Mouse (Mus musculus): ENCODE measurements at regions not wholly inside any gene's neighbourhood (a gene's known extent, or its start where the extent isn't known, plus 50 kb on each side); places are given as distances from the start of the nearest gene placed in this dataset.

DNA sequence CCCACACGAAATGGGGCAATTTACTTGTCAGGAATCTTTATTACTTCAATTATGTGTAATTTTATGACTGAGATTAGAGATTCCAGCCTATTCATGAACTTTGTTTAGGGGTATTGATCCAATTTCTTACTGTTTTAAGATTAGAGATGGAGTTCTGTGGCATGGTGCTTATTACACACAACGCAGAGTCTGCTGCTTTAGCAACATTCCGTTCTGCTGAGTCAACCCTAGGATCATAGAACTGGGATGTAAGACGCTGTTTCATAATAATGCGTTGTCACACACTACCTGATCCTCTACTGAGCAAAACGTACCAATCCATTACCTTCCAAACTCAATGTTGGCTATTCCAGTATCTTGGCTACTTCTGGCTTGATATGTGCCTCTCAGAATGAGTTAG is 121.9 kb upstream of the Gm21876 start:
- TF ChIP-seq CTCF (IDR thresholded peaks at IDR 0.05; ENCODE audit: low read depth) (no peak), EP300 (IDR thresholded peaks at IDR 0.05; ENCODE audit: low read depth) (no peak)
